Mouse (Mus musculus) testis, adult 2 months (tissue): ENCODE results near the gene Tas2r119.

Experiments used
- CTCF ChIP-seq: fragments of 200-500 bp; IDR thresholded peaks from 2 replicates; pipeline ENCODE4 v1.5.1; 2012; ENCODE audit warnings: low read depth, mild to moderate bottlenecking, inconsistent platforms, low read length, moderate library complexity; ENCODE audit not compliant: control insufficient read depth, insufficient read depth, insufficient replicate concordance
- POLR2A ChIP-seq: fragments of 200-500 bp; IDR thresholded peaks from 2 replicates; pipeline ENCODE4 v1.6.1; 2012; ENCODE audit warnings: low read depth, mild to moderate bottlenecking, inconsistent platforms, low read length, moderate library complexity; ENCODE audit not compliant: control insufficient read depth

- TF ChIP-seq CTCF (no peak), POLR2A (no peak)
Observed at GRCm38 (mm10) chr15:32176989-32177388, at the start of gene Tas2r119.
